Mouse (Mus musculus) embryonic facial prominence, embryonic 11.5 days (tissue): ENCODE measurements around the gene Tap2. TPM values are rescaled to one million over a fixed set of nuclear protein-coding genes. Genes with fewer than 3 reads are reported as not detected.
"Not testable (repeated sequence)": the region's sequence is repeated elsewhere in the genome, so short reads cannot be mapped to it uniquely, and the experiment has no call there.

Source experiments
- ATAC-seq: fragments of 200-750 bp; cut with Nextera tagmentation; replicated peaks from 2 replicates; pipeline ENCODE4 v1.8.0; 2017; ENCODE audit warnings: low read depth; ENCODE audit not compliant: insufficient number of reproducible peaks, low FRiP score, low TSS enrichment
- DNase-seq: peaks from one replicate; pipeline ENCODE4 v3.0.0-alpha.2; 2015; ENCODE audit warnings: low spot score
- H3K27ac ChIP-seq: fragments of 300-500 bp; sonication (generic); replicated peaks from 2 replicates; pipeline ENCODE4 v1.5.1; 2014; ENCODE audit warnings: mild to moderate bottlenecking, low read depth, low read length, control low read depth
- H3K27me3 ChIP-seq: fragments of 300-500 bp; sonication (generic); 2 replicates; pipeline ENCODE4 v1.6.1; 2014; ENCODE audit warnings: mild to moderate bottlenecking, low read length, moderate library complexity, mixed read lengths; ENCODE audit not compliant: control insufficient read depth, insufficient read depth
- H3K36me3 ChIP-seq: fragments of 300-500 bp; sonication (generic); replicated peaks from 2 replicates; pipeline ENCODE4 v1.6.1; 2014; ENCODE audit warnings: low read depth, mild to moderate bottlenecking, low read length, moderate library complexity, mixed read lengths; ENCODE audit not compliant: control insufficient read depth, insufficient read depth
- H3K4me1 ChIP-seq: fragments of 300-500 bp; sonication (generic); 2 replicates; pipeline ENCODE4 v1.6.1; 2014; ENCODE audit warnings: low read length, mixed read lengths; ENCODE audit not compliant: control insufficient read depth, insufficient read depth
- H3K4me2 ChIP-seq: fragments of 300-500 bp; sonication (generic); 2 replicates; pipeline ENCODE4 v1.6.1; 2014; ENCODE audit warnings: low read depth, mild to moderate bottlenecking, control low read depth, low read length, moderate library complexity
- H3K4me3 ChIP-seq: fragments of 300-500 bp; sonication (generic); 2 replicates; pipeline ENCODE4 v1.5.1; 2014; ENCODE audit warnings: low read depth, low read length, control low read depth
- H3K9ac ChIP-seq: fragments of 300-500 bp; sonication (generic); replicated peaks from 2 replicates; pipeline ENCODE4 v1.6.1; 2014; ENCODE audit warnings: mild to moderate bottlenecking, control low read depth, low read length
- H3K9me3 ChIP-seq: fragments of 300-500 bp; sonication (generic); replicated peaks from 2 replicates; pipeline ENCODE4 v1.6.1; 2016; ENCODE audit warnings: mild to moderate bottlenecking, low read length, inconsistent platforms, mixed read lengths; ENCODE audit not compliant: control insufficient read depth
- WGBS: fragments of 180-500 bp; shearing (Covaris S2); extraction: QIAGEN DNeasy Blood & Tissue Kit; methylation state at CpG from one replicate; pipeline ENCODE4 v1.1.7; 2014; 5-methylcytosine and 5-hydroxymethylcytosine counted together
- polyA plus RNA-seq: library from polyadenylated mRNA; unstranded; fragments of >200 nt; fragmentation: Nextera tagmentation; extraction: Ambion mirVana; gene quantifications from 2 replicates; pipeline ENCODE4 v1.2.1, GENCODE M21; 2014

Gene Tap2
- polyA plus RNA-seq, 1 experiment from 2014 or later, result 0.77 TPM

DNA sequence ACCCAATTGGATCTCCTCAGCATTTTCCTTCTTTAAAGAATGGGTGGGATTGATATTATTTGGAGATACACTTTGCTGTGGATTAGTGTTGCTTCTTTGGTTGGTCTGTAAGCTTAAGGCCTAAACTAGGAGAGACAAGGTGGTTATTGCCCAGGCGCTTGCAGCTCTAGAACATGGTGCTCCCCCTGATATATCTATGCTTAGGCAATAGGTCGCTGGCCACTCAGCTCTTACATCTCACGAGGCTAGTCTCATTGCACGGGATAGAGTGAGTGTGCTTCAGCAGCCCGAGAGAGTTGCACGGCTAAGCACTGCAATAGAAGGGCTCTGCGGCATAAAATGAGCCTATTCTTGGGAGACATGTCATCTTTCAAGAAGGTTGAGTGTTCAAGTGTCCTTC, 28.7 kb downstream of the Tap2 start:
- not testable (repeated sequence) for H3K27me3 ChIP-seq, H3K9me3 ChIP-seq, ATAC-seq, H3K36me3 ChIP-seq, H3K27ac ChIP-seq, H3K9ac ChIP-seq, H3K4me3 ChIP-seq, H3K4me1 ChIP-seq, H3K4me2 ChIP-seq, DNase-seq
- 76% methylated on average over 5 of the region's 7 CpGs for WGBS

DNA sequence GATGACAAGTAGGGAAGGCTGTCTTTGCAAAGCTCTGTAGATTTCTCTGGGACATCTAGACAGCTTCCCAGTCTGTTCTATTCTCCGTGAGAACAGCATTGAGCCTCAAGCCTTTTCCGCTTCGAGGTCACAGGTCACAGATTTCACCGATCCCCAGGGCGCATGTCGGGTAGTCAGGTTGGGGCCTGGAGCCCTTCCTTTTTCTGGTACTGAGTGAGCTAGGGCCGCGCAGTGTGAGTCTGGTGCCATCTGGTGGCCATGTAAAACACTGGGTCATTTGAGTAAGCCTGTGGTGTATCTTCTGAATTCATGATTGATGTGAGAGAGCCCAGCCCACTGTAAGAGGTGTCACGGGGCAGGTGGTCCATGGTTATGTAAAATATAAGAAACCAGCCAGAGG, 31.6 kb downstream of the Tap2 start:
- no peak overlapping the region for H3K4me2 ChIP-seq
- no peaks in the 10 kb centered on the region for H3K4me1 ChIP-seq
- no peak overlapping the region for H3K4me3 ChIP-seq
- H3K9me3 ChIP-seq, result no peaks in the 10 kb centered on the region
- H3K27me3 ChIP-seq, result no peaks in the 10 kb centered on the region
- DNase-seq (peak; percentile 67), ATAC-seq (0 out of 2 replicates have a peak, but pooled peaks have one; percentile 34)
- no peak overlapping the region for H3K27ac ChIP-seq
- WGBS, result 49% methylated on average over 9 of the region's 9 CpGs
- no peaks in the 10 kb centered on the region for H3K36me3 ChIP-seq
- H3K9ac ChIP-seq, result no peak overlapping the region

DNA sequence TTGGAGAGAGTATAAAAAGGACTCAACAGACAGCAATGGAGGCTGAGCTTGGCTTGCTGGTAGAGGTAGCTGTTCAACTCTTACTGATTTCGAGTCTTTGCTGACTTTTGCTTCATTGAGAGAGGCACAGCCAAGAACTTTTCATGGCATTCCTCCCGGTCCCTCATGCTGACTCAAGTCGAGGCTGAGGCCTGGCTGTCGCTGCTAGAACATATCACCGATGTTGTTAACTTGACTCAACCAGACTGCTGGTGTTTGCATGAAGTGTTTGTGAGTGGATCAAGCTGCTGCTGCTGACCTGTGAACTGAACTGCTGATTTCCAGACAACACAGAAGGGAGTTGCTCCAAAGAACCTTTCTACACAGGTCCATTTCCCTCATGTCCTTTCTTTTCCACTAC, 33.4 kb downstream of the Tap2 start:
- no peak overlapping the region for H3K4me3 ChIP-seq
- H3K4me1 ChIP-seq, result no peaks in the 10 kb centered on the region
- no peak overlapping the region for H3K9ac ChIP-seq
- H3K36me3 ChIP-seq, result no peaks in the 10 kb centered on the region
- DNase-seq (no peak), ATAC-seq (no peak)
- no peak overlapping the region for H3K27ac ChIP-seq
- H3K4me2 ChIP-seq, result no peak overlapping the region
- H3K9me3 ChIP-seq, result no peaks in the 10 kb centered on the region
- 81% methylated on average over 5 of the region's 5 CpGs for WGBS
- H3K27me3 ChIP-seq, result no peaks in the 10 kb centered on the region

DNA sequence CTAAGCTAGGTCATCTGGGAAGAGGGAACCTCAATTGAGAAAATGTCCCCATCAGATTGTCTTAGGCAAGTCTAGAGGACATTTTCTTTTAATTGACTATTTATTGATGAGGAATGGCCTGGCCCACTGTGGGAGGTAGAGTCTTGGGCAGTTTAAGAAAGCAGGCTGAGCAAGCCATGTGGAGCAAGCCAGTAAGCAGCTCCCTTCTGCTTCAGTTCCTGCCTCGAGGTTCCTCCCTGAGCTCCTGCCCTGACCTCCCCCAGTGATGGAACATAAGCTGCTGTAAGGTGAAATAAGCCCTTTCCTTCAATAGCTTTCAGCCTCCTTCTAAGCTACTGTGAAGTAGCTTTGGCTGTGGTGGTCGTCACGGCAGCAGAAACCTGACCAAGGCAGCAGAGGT, 34.4 kb downstream of the Tap2 start:
- WGBS, result 71% methylated on average over 3 of the region's 3 CpGs
- Histone ChIP-seq H3K27me3 (no peaks in the 10 kb centered on the region), H3K9me3 (no peaks in the 10 kb centered on the region), H3K9ac (no peak overlapping the region), H3K27ac (no peak overlapping the region), H3K4me3 (no peak overlapping the region), H3K4me1 (no peaks in the 10 kb centered on the region), H3K36me3 (no peaks in the 10 kb centered on the region), H3K4me2 (no peak overlapping the region)
- DNase-seq, result no peak
- no peak for ATAC-seq

DNA sequence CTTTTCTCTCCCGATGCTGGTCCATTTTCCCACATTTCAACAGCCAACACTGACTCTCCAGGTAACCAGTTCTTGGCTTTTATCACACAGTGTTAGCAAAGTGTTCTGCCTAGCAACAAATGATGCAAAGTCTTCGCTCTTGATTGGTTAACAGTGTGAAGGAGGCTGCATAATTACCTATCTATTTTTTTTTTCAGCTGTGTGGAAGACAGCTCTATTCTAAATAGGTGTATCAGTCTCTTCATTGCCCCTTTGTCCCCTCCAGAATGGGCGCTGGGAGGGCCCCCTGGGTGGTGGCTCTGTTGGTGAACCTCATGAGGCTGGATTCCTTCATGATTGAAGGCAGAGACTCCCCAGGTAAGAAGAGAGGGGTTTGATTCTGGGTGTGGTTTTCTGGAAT, 35.4 kb downstream of the Tap2 start, which contains the start of gene H2-Ob:
H2-Ob (plus strand) TSS at position 198 of the 400 bp plus-strand sequence.
- ATAC-seq, result no peak
- Histone ChIP-seq H3K9ac (no peak within 1 kb of the TSS), H3K4me2 (no peak within 1 kb of the TSS), H3K27me3 (no peaks in the 10 kb centered on the region), H3K4me1 (no peaks in the 10 kb centered on the region), H3K9me3 (no peaks in the 10 kb centered on the region), H3K27ac (no peak within 1 kb of the TSS), H3K4me3 (no peak within 1 kb of the TSS), H3K36me3 (no peaks in the 10 kb centered on the region)
- 59% methylated on average over 3 of the region's 3 CpGs for WGBS
- no peak for DNase-seq

DNA sequence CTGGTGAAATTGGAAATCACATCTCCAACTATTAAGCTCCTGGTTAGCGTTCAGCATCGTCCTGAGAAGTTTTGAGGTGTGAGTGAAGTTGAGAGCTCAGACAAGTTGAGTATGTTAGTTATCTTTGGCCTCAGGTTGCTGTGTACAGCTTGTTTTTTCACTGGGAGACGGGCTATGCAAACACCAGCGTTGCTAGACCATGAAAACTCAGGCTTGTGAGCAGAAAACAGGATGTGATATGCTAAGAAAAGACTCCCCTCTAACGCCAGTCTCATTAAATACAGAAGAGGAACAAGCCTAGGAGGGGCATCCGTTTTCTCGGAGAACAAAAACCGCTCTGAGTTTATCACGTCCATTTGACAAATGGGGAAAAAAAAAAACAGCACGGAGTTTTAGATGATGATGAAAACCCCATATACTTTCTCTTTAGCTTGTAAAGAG, 36.3 kb downstream of the Tap2 start:
- no peaks in the 10 kb centered on the region for H3K9me3 ChIP-seq
- DNase-seq (no peak), ATAC-seq (no peak)
- no peaks in the 10 kb centered on the region for H3K27me3 ChIP-seq
- H3K36me3 ChIP-seq, result no peaks in the 10 kb centered on the region
- H3K9ac ChIP-seq, result no peak overlapping the region
- no peak overlapping the region for H3K27ac ChIP-seq
- H3K4me1 ChIP-seq, result no peaks in the 10 kb centered on the region
- no peak overlapping the region for H3K4me3 ChIP-seq
- WGBS, result 72% methylated on average over 10 of the region's 10 CpGs
- no peak overlapping the region for H3K4me2 ChIP-seq

DNA sequence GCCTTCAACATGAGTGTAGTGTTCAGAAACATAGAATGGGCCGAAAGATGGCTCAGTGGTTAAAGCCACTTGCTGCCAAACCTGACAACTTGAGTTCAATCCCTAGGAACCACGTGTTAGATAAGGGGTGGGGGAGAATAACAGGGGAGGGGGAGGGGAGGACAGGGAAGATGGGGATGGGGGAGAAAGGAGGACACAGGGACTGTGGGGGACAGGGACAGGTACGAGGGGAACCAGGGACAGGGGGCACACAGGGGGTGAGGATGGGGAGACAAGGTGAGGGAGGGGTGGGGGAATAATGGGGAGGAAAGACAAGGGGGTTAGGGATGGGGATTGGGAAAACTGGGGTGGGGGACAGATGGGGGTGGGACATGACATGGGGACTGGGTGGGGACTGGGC, 37.0 kb downstream of the Tap2 start:
- no peaks in the 10 kb centered on the region for H3K27me3 ChIP-seq
- H3K36me3 ChIP-seq, result no peaks in the 10 kb centered on the region
- no peaks in the 10 kb centered on the region for H3K4me1 ChIP-seq
- ATAC-seq (no peak), DNase-seq (no peak)
- H3K4me2 ChIP-seq, result no peak overlapping the region
- H3K27ac ChIP-seq, result no peak overlapping the region
- H3K9ac ChIP-seq, result no peak overlapping the region
- 66% methylated on average over 3 of the region's 3 CpGs for WGBS
- no peaks in the 10 kb centered on the region for H3K9me3 ChIP-seq
- H3K4me3 ChIP-seq, result no peak overlapping the region

DNA sequence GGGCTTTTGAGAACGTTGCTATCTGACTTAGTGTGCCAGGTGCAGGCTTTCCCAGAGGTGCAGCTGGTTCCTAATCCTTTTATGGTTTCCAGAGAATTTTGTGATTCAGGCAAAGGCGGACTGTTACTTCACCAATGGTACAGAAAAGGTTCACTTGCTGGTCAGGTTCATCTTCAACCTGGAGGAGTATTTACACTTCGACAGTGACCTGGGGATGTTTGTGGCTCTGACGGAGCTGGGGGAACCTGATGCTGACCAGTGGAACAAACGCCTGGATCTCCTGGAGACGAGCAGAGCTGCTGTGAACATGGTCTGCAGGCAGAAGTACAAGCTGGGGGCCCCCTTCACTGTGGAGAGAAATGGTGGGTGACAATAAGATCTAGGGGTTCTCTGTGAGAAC, 37.6 kb downstream of the Tap2 start:
- ATAC-seq, result no peak
- 79% methylated on average over 6 of the region's 6 CpGs for WGBS
- DNase-seq, result no peak
- no peak overlapping the region for H3K4me2 ChIP-seq
- no peaks in the 10 kb centered on the region for H3K36me3 ChIP-seq
- no peak overlapping the region for H3K4me3 ChIP-seq
- no peak overlapping the region for H3K27ac ChIP-seq
- H3K9ac ChIP-seq, result no peak overlapping the region
- H3K4me1 ChIP-seq, result no peaks in the 10 kb centered on the region
- no peaks in the 10 kb centered on the region for H3K9me3 ChIP-seq
- no peaks in the 10 kb centered on the region for H3K27me3 ChIP-seq
